Mouse (Mus musculus) c-Kit-positive CD71-positive TER-119-positive erythroid progenitor cells, embryonic 14.5 days (primary cell): ENCODE data around the gene Gm21970.
A peak's percentile ranks its signal among the peaks of the same experiment; 100 is the strongest.

Experiments used
- DNase-seq: peaks from one replicate; pipeline ENCODE4 v3.0.0-alpha.2; 2013; ENCODE audit warnings: low spot score

The Gm21970 gene

DNA sequence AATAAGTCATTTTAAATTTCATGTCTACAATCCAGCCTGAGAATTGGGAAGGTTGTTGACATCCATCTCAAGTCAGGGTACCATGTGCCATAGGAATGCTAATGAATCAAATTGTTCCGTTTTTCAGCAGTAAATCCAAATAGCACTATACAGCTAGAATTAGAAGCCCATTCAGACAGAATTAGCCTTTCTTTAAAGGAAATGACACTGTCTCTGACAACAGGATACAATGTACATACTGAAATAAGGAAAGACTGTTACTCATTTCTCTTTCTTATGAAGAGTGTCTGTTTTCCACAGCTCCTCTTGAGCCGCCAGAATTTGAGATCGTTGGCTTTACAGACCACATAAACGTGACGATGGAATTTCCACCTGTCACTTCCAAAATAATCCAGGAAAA is at the start of gene Gm21970:
Gene Gm21970 (plus strand): TSS at position 301 of the 400 bp plus-strand sequence.
- DNase-seq = no peak

DNA sequence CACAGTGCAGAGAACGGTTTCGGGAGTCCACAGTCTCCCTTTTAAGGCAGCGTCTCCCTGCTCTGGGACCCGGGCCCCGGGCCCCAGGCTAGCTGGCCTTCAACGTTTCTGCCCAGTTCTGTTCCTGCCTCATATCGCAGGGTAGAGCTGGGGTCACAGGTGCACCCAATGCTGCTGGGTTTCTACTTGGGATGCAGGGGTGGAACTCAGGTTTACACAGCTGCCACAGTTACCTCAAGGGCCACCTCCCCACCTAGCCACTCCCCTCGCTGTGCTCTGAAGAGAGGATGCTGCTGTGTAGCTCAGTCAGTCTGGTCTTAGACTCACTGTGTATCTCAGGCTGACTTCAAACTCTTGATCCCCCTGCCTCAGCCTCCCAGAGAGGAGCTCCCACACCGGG is 45.0 kb upstream of the Gm21970 start:
- DNase-seq = no peak

DNA sequence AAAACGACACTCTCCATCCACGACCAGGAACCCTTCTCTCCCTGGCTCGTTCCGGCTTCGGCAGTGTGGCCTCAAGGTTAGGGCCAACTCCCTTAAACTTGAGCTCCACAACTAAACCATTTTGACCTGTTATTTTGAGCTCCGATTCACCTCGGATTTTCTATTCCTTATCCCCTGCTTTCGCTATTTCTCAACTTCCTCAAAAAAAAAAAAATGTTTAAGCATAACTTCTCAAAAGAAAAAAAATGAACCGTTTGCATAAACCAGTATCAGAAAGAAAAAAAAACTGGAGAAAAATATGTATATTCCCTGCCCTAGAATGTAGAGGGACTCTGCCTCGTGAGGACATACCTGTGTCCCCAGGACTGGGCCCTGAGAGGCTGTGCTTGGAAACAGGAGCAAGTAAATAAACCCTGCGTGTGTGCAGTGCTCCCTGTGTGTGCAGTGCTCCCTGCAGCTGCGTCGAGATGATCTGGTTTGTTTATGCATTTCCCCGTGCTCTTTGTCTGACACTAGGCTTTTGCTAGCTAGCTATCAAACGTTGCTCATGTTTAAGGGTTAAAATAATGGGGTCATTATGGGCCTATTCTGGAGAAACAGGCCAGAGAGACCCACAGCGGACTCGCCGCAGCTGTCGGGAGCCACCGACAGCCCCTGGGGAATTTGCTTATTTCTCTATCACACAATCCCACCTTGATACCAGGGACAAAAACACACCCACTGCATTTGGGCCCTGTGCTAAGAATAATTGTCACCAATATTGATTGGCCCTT is 43.8 kb upstream of the Gm21970 start:
- DNase-seq = no peak

GRCm38 (mm10) chr16:91348264-91348565 is 43.3 kb upstream of the Gm21970 start:
- no peak for DNase-seq

GRCm38 (mm10) chr16:91348588-91349330 is 42.8 kb upstream of the Gm21970 start:
- DNase-seq = no peak

GRCm38 (mm10) chr16:91352084-91352562 is 39.4 kb upstream of the Gm21970 start:
- peak; percentile 89 for DNase-seq

GRCm38 (mm10) chr16:91352749-91353148 is 38.8 kb upstream of the Gm21970 start:
- peak; percentile 90 for DNase-seq

DNA sequence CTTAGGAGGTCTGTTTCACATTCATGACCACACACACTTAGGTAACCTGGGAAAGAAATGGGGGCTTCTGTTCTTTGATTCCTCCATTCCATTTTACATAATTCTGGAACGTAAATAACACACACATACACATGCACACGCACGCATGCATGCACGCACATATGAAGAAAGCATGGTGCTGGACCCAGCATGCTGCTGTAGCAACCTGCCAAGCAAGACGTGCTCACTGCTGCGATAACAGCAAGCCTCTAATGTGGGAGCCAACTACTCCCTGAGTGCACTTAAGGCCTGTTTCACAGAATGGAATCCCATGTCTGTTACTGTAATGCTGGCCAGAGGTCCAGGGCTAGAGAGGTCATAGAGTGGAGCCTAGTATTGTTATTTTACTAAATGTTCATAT is 38.3 kb upstream of the Gm21970 start:
- DNase-seq = no peak

DNA sequence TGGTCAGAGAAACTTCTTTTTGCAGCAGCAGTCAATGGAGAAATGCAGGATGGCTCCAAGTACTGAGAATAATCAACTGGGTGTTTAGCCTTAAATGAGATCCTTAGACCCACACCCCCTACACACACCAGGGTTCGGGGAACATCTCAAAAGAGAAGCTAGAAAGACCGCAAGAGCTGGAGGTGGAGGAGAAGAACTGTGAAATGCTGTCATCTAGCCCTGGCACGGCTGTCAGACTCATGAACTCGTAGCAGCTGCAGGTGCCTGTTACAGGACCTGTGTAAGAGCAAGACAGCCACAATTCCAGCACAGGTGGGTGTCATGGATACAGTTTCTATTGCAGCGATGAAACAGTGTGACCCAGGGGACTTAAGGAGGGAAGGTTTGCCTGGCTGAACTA is 37.9 kb upstream of the Gm21970 start:
- DNase-seq = no peak

GRCm38 (mm10) chr16:91354599-91354998 is 36.9 kb upstream of the Gm21970 start:
- no peak for DNase-seq

DNA sequence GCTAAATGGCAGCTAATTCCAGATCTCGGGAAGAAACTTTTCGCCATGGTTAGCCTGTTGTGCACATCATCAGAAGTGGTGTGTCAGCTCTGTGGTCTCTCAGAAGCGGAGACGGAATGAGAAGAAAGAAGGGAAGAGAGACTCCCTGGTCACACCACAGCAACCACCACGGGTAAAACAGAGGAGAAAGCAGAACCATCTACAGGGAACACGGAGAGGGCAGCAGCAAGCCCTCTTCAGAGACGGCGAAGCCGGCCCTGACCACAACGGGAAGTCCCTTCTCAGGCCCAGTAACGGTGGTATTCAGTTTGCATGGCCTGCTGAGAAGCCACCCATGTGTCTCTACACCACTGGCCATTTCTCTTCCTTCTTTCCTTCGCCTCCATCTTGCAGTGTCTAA is 36.4 kb upstream of the Gm21970 start:
- no peak for DNase-seq

DNA sequence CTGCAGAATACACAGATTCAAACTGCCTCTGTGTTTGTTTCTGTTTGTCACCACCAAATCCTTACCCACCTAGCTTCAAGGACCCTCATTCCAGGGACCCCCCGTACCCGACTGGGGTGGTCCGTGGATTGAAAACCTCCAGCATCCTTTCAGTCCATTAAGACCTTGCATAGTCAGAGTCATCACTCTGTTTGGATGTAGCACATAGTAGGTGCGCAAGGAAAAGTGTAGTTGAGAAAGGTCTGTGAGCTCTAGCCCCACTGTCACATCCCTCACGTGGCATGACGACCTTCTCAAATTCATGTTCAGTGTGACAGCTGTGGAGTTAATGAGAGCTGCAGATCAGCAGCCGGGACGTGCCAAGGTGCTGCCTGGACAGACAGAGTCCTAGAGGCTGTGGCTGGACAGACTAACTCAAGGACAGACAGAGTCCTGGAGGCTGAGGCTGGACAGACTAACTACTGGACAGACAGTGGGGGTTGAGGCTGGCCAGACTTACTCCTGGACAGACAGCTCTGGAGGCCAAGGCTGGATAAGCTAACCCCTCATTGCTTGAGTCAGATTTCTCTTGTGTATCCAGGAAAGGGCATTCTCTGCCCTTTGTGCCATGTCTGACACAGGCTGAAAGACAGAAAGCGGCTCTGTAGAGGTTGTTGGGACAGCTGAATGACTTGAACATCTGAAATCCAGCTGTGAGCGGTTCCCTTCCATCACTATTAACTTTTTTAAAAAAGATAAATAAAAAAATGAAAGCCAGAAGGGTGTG is 34.6 kb upstream of the Gm21970 start:
- no peak for DNase-seq

- no peak for DNase-seq
These were observed 34.0 kb upstream of the Gm21970 start for GRCm38 (mm10) chr16:91357526-91357900.

DNA sequence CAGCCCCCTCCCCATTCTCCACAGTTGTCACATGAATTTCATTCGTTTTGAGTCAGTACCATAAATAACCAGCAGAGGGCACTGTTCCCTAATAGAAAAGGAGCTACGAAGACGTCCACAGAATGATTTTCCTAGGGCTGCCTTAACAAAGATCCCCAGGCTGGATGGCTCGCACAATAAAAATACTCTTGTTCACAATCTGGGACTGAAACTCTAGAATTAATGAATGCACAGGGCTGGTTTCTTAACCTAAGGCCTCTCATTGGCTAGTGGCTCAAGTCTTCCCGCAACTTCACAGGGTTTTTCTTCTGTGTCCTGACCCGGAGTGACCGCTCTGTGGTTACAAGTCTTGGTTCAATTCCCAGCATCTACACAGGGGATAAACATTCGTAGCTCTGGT is 33.0 kb upstream of the Gm21970 start:
- peak; percentile 84 for DNase-seq

DNA sequence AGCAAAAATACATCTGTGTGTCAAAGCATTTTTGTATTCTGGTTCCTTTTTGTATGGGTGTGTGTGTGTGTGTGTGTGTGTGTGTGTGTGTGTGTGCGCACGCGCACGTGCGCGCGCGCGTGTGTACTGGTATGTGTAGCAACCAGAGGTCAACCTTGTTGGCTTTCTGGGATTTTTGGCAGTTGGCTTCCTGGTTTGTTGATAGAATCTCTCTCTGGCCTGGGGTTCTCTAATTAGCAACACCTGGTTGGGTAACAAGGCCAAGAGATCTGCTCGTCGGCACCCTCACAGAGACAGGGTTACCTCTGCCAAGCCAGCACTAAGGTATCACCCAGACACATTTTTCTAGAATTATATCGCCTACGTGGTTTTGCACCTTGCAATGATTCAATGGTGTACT is 32.0 kb upstream of the Gm21970 start:
- no peak for DNase-seq

DNA sequence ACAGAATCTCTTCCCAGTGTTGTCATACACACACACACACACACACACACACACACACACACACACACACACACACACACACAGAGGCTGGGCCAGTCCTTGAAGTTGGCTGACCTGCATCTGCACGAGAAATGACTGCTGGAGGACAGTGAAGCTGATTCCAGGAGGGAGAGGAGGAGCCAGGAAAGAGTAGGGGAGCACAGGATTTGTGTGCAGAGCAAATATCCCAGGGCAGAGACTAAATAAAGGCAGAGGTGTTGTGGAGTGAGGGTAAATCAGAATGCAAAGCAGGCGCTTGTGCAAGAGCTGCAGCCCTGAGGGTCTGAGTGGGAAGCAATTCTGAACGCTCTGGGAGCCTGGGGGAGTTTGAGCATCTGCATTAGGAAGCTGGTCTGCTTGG is 31.4 kb upstream of the Gm21970 start:
- no peak for DNase-seq

- no peak for DNase-seq
These were observed 29.5 kb upstream of the Gm21970 start for GRCm38 (mm10) chr16:91362006-91362405.

- no peak for DNase-seq
These were observed 28.8 kb upstream of the Gm21970 start for GRCm38 (mm10) chr16:91362616-91363272.

GRCm38 (mm10) chr16:91363483-91363882 is 28.0 kb upstream of the Gm21970 start:
- no peak for DNase-seq

DNA sequence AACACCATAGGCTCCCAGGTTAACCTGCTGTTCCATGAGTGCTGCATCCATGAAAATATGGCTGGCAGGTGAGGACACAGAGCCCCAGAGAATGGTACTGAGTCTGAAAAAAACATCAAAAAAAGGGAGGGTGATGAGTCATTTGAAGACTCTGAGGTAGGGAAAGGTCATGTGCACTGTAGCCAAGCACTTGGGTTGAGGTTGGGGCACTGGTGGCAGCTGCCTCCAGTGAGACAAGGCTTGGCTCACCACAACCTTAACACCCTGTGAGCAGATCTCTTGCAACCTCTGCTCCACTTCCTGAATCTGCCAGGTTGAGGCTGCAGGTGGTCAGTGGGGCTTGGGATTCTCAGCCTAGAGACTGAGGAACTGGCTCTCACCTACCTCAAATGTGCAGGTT is 25.0 kb upstream of the Gm21970 start:
- DNase-seq = no peak

GRCm38 (mm10) chr16:91367066-91367465 is 24.5 kb upstream of the Gm21970 start:
- no peak for DNase-seq
